In the genomic region with DNA sequence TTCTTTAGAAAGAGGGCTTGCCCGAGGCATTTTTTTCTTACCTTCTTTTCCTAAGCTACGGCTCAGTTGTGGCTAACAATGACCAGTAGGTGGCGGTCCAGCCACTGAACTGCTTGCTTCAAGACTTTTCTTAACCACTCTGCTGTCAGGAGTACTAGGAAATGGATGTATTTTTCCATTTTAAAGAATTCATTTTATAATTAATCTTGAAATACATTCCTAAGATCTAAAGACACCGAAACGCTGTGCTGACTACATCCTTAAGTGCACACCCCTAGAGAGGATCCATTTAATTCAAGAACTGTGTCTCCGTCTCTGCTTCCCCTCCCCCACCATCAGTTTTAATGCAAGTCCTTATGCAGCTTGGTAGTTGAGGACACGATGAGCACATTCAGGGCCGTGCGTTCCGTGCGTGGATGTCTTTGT, we compare ENCODE assay signal across 8 mouse cellular contexts.
A peak's percentile ranks its signal among the peaks of the same experiment; 100 is the strongest.
DNase-seq lines count a peak whose midpoint lies in the region; ATAC-seq and TF ChIP-seq lines count a peak whose summit lies in the region.

No protein-coding gene starts in this region.

- H3K9me3 ChIP-seq in limb, embryonic 10.5 days (replicated peaks) = no peaks in the 10 kb centered on the region
- no peaks in the 10 kb centered on the region for H3K9me3 ChIP-seq in midbrain, embryonic 14.5 days (ENCODE audit: control insufficient read depth, low read length)

- H3K4me2 ChIP-seq in midbrain, embryonic 14.5 days (ENCODE audit: low read length) = peak overlapping the region; percentile 52

- intact Hi-C loops in gastrocnemius, postnatal 36 days (cut with DNase I) = loop anchor here (2.0 to 5.0 kb wide), 2 partner anchors 202 to 358 kb away; a partner anchor contains a TSS

- TF ChIP-seq CTCF in kidney, adult 2 months (conservative IDR thresholded peaks at IDR 0.05; ENCODE audit: insufficient read depth, insufficient read length, low read depth, low read length) = peak; percentile 69

- TF ChIP-seq POLR2A in kidney, adult 2 months (IDR thresholded peaks at IDR 0.05; ENCODE audit: low read depth, low read length) = no peak

- peak; percentile 57; the same call in 1 of the 2 replicates for ATAC-seq in midbrain, embryonic 14.5 days (ENCODE audit: low FRiP score, low TSS enrichment)

- H3K27me3 ChIP-seq in kidney, adult 2 months (replicated peaks; ENCODE audit: control insufficient read depth, insufficient read depth, low read length) = peaks cover 3% of the 10 kb centered on the region; the same call in 1 of the 2 replicates
- H3K27me3 ChIP-seq in limb, embryonic 10.5 days (ENCODE audit: low read depth, poor library complexity, severe bottlenecking) = peaks cover 51% of the 10 kb centered on the region
- no peaks in the 10 kb centered on the region for H3K27me3 ChIP-seq in midbrain, embryonic 14.5 days (ENCODE audit: control insufficient read depth, insufficient read depth, low read length)

- DNase-seq in urinary bladder, adult 18-20 months (ENCODE audit: low spot score in 2 of 2) = peak; percentile 4 to 16
- DNase-seq in urinary bladder, postnatal 10 days (ENCODE audit: low spot score) = no peak
- DNase-seq in embryo, embryonic 10.5 days (ENCODE audit: low spot score) = peak; percentile 93
- DNase-seq in gastrocnemius, postnatal 36 days = peak; percentile 20 to 32
- DNase-seq in kidney, adult 2 months = peak; percentile 63
- peak; percentile 75 for DNase-seq in limb, embryonic 10.5 days (ENCODE audit: low spot score)
- peak; percentile 94 for DNase-seq in midbrain, embryonic 14.5 days
- peak; percentile 48 for DNase-seq in urinary bladder, postnatal 25 days (ENCODE audit: low spot score)

- no peaks in the 10 kb centered on the region for H3K36me3 ChIP-seq in kidney, adult 2 months (ENCODE audit: control insufficient read depth, insufficient read depth, low read length)
- no peaks in the 10 kb centered on the region for H3K36me3 ChIP-seq in limb, embryonic 10.5 days
- H3K36me3 ChIP-seq in midbrain, embryonic 14.5 days (ENCODE audit: control insufficient read depth, insufficient read depth, low read length) = no peaks in the 10 kb centered on the region

- H3K4me3 ChIP-seq in kidney, adult 2 months (ENCODE audit: insufficient read depth, low read depth, low read length) = 0 out of 2 replicates have a peak overlapping the region, but pooled peaks have one; percentile 7
- H3K4me3 ChIP-seq in limb, embryonic 10.5 days = peak overlapping the region; percentile 37
- H3K4me3 ChIP-seq in midbrain, embryonic 14.5 days (replicated peaks; ENCODE audit: low read depth, low read length) = peak overlapping the region; percentile 19

- no peak overlapping the region for H3K27ac ChIP-seq in kidney, adult 2 months (ENCODE audit: insufficient read depth, low read depth, low read length)
- H3K27ac ChIP-seq in limb, embryonic 10.5 days = no peak overlapping the region
- no peak overlapping the region for H3K27ac ChIP-seq in midbrain, embryonic 14.5 days (replicated peaks; ENCODE audit: low read depth, low read length)

- 2% methylated on average over 11 of the region's 11 CpGs for WGBS in kidney, adult 2 months
- 2% methylated on average over 11 of the region's 11 CpGs for WGBS in limb, embryonic 10.5 days
- WGBS in midbrain, embryonic 14.5 days = 1% methylated on average over 11 of the region's 11 CpGs

- no peak overlapping the region; the same call in 1 of the 2 replicates for H3K9ac ChIP-seq in midbrain, embryonic 14.5 days (replicated peaks; ENCODE audit: low read length)

- H3K4me1 ChIP-seq in kidney, adult 2 months (ENCODE audit: control insufficient read depth, insufficient read depth, low read length) = peaks cover 3% of the 10 kb centered on the region; the same call in 1 of the 2 replicates
- peaks cover 33% of the 10 kb centered on the region for H3K4me1 ChIP-seq in limb, embryonic 10.5 days
- peaks cover 16% of the 10 kb centered on the region; the same call in 1 of the 2 replicates for H3K4me1 ChIP-seq in midbrain, embryonic 14.5 days (ENCODE audit: control insufficient read depth, insufficient read depth, low read length)
